Mouse (Mus musculus): ENCODE measurements around the gene Fzd10. TPM values are rescaled to one million over a fixed set of nuclear protein-coding genes. Genes with fewer than 3 reads are reported as not detected.

Gene Fzd10
- polyA plus RNA-seq, 1 experiment, result 6.9 TPM

DNA sequence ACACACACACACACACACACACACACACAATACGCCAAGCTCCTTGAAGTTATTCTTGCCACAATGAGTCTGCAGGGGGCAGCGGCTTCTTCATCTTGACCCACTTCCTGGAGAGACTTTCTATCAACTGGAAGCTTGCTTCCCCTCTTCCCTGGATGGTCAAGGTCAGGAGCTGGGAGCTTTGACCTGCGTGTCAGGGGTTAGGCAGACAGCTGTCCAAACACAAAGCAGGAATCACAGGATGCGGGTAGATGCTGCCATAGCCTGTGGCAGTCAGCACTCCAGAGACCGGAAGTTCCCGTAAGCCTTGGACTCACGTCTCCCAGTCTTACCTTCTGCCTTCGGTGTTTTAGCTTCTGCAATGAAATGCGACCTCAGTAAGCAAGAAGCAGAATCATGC lies 38.1 kb downstream of the Fzd10 start:
- Histone ChIP-seq H3K27ac (ENCODE audit: control insufficient read depth, insufficient read depth, low read length) (peak overlapping the region; percentile 60), H3K4me1 (replicated peaks; ENCODE audit: control insufficient read depth, insufficient read depth, low read length) (peaks cover 27% of the 10 kb centered on the region), H3K36me3 (ENCODE audit: control insufficient read depth, insufficient read depth, low read length) (no peaks in the 10 kb centered on the region), H3K27me3 (ENCODE audit: control insufficient read depth, insufficient read depth, low read length) (no peaks in the 10 kb centered on the region), H3K4me3 (ENCODE audit: control insufficient read depth, insufficient read depth, low read length) (no peak overlapping the region)
- no peak for TF ChIP-seq POLR2A (IDR thresholded peaks at IDR 0.05; ENCODE audit: control insufficient read depth, extremely low read depth, insufficient read depth, low read length, poor library complexity)
- no peak for TF ChIP-seq CTCF (IDR thresholded peaks at IDR 0.05; ENCODE audit: borderline replicate concordance, control insufficient read depth, extremely low read depth, insufficient read depth, low read length, poor library complexity)
- no peak for DNase-seq
- WGBS, result 28% methylated on average over 9 of the region's 9 CpGs

DNA sequence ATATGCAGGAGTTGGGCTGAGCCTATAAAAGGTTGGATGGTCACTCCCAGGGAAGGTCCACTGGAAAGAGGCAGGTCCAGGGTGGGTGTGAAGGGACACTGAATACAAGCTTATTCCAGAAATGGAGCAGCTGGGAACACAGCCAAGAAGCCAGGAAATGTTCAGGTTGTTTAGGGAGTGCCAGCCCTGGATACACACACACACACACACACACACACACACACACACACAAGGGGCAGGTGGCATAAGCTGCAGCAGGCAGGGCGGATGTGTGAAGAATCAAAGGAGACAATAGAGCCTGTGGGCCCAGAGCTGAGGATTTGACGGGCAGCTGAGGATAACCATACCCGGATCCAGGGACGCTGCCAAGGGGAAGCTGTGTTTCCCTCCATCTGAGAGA lies 42.4 kb downstream of the Fzd10 start:
- WGBS, result 96% methylated on average over 4 of the region's 4 CpGs
- Histone ChIP-seq H3K36me3 (ENCODE audit: control insufficient read depth, insufficient read depth, low read length) (no peaks in the 10 kb centered on the region), H3K27ac (ENCODE audit: control insufficient read depth, insufficient read depth, low read length) (no peak overlapping the region), H3K4me3 (ENCODE audit: control insufficient read depth, insufficient read depth, low read length) (no peak overlapping the region), H3K4me1 (replicated peaks; ENCODE audit: control insufficient read depth, insufficient read depth, low read length) (peaks cover 19% of the 10 kb centered on the region), H3K27me3 (ENCODE audit: control insufficient read depth, insufficient read depth, low read length) (no peaks in the 10 kb centered on the region)
- no peak for TF ChIP-seq POLR2A (IDR thresholded peaks at IDR 0.05; ENCODE audit: control insufficient read depth, extremely low read depth, insufficient read depth, low read length, poor library complexity)
- no peak for TF ChIP-seq CTCF (IDR thresholded peaks at IDR 0.05; ENCODE audit: borderline replicate concordance, control insufficient read depth, extremely low read depth, insufficient read depth, low read length, poor library complexity)
- no peak for DNase-seq

DNA sequence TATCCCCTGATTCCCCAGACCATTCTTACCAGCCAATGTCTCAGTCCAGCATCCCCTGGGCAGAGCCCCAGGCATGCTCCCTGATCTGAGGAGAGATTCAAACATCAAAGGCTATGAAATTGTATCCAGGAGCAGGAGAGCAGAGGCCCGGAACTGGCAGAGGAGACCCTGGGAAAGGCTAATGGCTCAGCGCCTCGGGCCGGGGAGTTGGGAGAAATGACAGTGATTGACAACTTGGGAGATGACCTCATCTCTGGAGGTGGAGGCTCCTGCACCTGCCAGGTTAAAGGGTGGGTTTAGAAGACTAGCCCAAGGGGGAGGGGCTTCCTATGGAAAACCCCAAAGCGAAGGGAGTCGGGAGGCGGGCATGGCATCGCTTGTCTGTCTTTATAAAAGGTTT lies 45.1 kb downstream of the Fzd10 start:
- DNase-seq, result no peak
- 85% methylated on average over 8 of the region's 8 CpGs for WGBS
- H3K36me3 ChIP-seq (ENCODE audit: control insufficient read depth, insufficient read depth, low read length), result no peaks in the 10 kb centered on the region
- H3K27ac ChIP-seq (ENCODE audit: control insufficient read depth, insufficient read depth, low read length), result no peak overlapping the region
- H3K27me3 ChIP-seq (ENCODE audit: control insufficient read depth, insufficient read depth, low read length), result no peaks in the 10 kb centered on the region
- no peak overlapping the region for H3K4me3 ChIP-seq (ENCODE audit: control insufficient read depth, insufficient read depth, low read length)
- H3K4me1 ChIP-seq (replicated peaks; ENCODE audit: control insufficient read depth, insufficient read depth, low read length), result peaks cover 9% of the 10 kb centered on the region
- TF ChIP-seq CTCF (IDR thresholded peaks at IDR 0.05; ENCODE audit: borderline replicate concordance, control insufficient read depth, extremely low read depth, insufficient read depth, low read length, poor library complexity) (no peak), POLR2A (IDR thresholded peaks at IDR 0.05; ENCODE audit: control insufficient read depth, extremely low read depth, insufficient read depth, low read length, poor library complexity) (no peak)

DNA sequence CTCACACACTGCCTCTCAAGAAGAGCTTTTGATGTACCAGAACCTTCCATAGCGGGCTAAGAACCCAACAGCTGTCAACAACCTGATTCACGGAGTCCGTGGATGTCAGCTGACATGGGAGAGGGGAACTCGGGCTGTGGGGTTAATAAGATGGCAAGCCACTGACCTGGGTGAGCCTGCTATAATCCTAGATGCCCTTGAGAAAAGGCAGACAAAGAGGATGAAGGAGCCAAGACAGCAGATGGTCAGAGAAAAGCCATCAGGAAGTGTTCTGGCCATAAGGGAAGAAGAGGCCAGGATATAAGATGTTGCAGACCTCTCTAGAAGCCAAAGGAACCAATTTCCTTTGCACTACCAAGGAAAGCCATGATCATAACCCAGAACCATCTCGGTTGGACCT lies 45.6 kb downstream of the Fzd10 start:
- 82% methylated on average over 5 of the region's 5 CpGs for WGBS
- Histone ChIP-seq H3K27ac (ENCODE audit: control insufficient read depth, insufficient read depth, low read length) (no peak overlapping the region), H3K36me3 (ENCODE audit: control insufficient read depth, insufficient read depth, low read length) (no peaks in the 10 kb centered on the region), H3K27me3 (ENCODE audit: control insufficient read depth, insufficient read depth, low read length) (no peaks in the 10 kb centered on the region), H3K4me3 (ENCODE audit: control insufficient read depth, insufficient read depth, low read length) (no peak overlapping the region), H3K4me1 (replicated peaks; ENCODE audit: control insufficient read depth, insufficient read depth, low read length) (peaks cover 6% of the 10 kb centered on the region)
- no peak for TF ChIP-seq CTCF (IDR thresholded peaks at IDR 0.05; ENCODE audit: borderline replicate concordance, control insufficient read depth, extremely low read depth, insufficient read depth, low read length, poor library complexity)
- no peak for TF ChIP-seq POLR2A (IDR thresholded peaks at IDR 0.05; ENCODE audit: control insufficient read depth, extremely low read depth, insufficient read depth, low read length, poor library complexity)
- no peak for DNase-seq

DNA sequence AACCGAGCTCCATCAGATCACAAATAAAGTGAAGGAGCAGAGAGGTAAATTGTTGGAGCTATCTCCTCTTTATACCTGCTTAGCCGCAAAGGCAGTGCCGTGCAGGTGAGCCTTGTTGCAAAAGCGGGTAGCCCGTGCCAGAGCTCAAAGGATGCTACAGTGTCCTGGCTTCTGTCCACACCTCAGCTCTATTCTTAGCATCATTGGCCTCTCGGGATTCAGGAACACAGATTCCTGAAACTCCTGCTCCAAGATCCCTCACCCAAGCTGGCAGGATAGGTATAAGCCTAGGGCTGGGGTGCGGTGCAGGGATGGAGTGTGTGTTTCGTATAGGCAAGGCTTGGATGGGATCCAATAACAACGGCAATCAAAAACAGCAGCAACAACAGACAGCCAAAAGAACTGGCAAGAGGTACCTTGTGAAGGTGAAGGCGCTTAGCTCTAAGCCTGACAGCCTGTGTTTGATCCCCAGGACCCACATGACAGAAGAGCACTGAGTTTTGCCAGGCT lies 46.6 kb downstream of the Fzd10 start:
- Histone ChIP-seq H3K27ac (ENCODE audit: control insufficient read depth, insufficient read depth, low read length) (no peak overlapping the region), H3K4me3 (ENCODE audit: control insufficient read depth, insufficient read depth, low read length) (no peak overlapping the region), H3K27me3 (ENCODE audit: control insufficient read depth, insufficient read depth, low read length) (no peaks in the 10 kb centered on the region), H3K36me3 (ENCODE audit: control insufficient read depth, insufficient read depth, low read length) (no peaks in the 10 kb centered on the region), H3K4me1 (replicated peaks; ENCODE audit: control insufficient read depth, insufficient read depth, low read length) (no peaks in the 10 kb centered on the region)
- 89% methylated on average over 10 of the region's 10 CpGs for WGBS
- TF ChIP-seq CTCF (IDR thresholded peaks at IDR 0.05; ENCODE audit: borderline replicate concordance, control insufficient read depth, extremely low read depth, insufficient read depth, low read length, poor library complexity) (no peak), POLR2A (IDR thresholded peaks at IDR 0.05; ENCODE audit: control insufficient read depth, extremely low read depth, insufficient read depth, low read length, poor library complexity) (no peak)
- no peak for DNase-seq

DNA sequence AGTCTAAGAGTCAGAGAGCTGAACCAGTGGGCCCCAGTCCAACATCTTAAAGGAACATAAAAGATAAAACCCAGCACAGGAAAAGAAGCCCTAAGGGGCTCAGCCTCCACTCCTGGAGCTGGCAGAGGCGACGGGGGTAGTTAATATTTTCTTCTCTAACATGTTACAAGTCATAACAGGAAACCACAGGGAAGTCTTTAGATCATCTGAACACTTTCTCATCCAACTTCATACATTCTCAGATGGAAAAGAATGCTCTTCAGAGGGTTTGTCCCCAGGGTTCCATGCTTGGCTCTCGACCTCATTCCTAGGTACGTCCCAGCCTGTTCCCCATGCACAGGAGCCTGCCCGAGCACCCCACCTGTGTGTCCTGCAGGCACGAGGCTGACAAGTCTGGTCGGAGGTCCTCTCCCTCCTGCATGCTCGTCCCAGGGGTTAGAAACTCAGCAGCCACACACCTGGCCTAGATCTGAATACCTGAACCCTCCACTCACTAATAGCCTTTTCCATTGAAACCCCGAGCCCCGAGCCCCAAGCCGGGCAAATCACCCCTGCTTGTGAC lies 48.8 kb downstream of the Fzd10 start:
- WGBS, result 66% methylated on average over 11 of the region's 11 CpGs
- TF ChIP-seq POLR2A (IDR thresholded peaks at IDR 0.05; ENCODE audit: control insufficient read depth, extremely low read depth, insufficient read depth, low read length, poor library complexity) (no peak), CTCF (IDR thresholded peaks at IDR 0.05; ENCODE audit: borderline replicate concordance, control insufficient read depth, extremely low read depth, insufficient read depth, low read length, poor library complexity) (no peak)
- Histone ChIP-seq H3K27ac (ENCODE audit: control insufficient read depth, insufficient read depth, low read length) (no peak overlapping the region), H3K27me3 (ENCODE audit: control insufficient read depth, insufficient read depth, low read length) (no peaks in the 10 kb centered on the region), H3K36me3 (ENCODE audit: control insufficient read depth, insufficient read depth, low read length) (no peaks in the 10 kb centered on the region), H3K4me1 (replicated peaks; ENCODE audit: control insufficient read depth, insufficient read depth, low read length) (no peaks in the 10 kb centered on the region), H3K4me3 (ENCODE audit: control insufficient read depth, insufficient read depth, low read length) (no peak overlapping the region)
- no peak for DNase-seq

Other genes with a start within 250 kb of the Fzd10 start
- gene Tmem132d, start 167.8 kb upstream of the Fzd10 start, polyA plus RNA-seq (2012; rRNA removed), result 0.06 and 0.07 TPM in 2 replicates
- 0.05 and 0.08 TPM in 2 replicates for gene Piwil1, start 101.7 kb downstream of the Fzd10 start, polyA plus RNA-seq (2012; rRNA removed)

All from thymus, adult 2 months (tissue).